Mouse (Mus musculus) olfactory bulb, adult 2 months (tissue): ENCODE data around the gene Capn2.

Source experiments
- CTCF ChIP-seq: fragments of 200-500 bp; IDR thresholded peaks from 2 replicates; pipeline ENCODE4 v1.5.1; 2012; ENCODE audit warnings: low read depth, mild to moderate bottlenecking, low read length, moderate library complexity; ENCODE audit not compliant: insufficient read depth
- POLR2A ChIP-seq: fragments of 200-500 bp; IDR thresholded peaks from 2 replicates; pipeline ENCODE4 v1.6.1; 2012; ENCODE audit warnings: mild to moderate bottlenecking, low read depth, low read length, moderate library complexity; ENCODE audit not compliant: insufficient read depth

DNA sequence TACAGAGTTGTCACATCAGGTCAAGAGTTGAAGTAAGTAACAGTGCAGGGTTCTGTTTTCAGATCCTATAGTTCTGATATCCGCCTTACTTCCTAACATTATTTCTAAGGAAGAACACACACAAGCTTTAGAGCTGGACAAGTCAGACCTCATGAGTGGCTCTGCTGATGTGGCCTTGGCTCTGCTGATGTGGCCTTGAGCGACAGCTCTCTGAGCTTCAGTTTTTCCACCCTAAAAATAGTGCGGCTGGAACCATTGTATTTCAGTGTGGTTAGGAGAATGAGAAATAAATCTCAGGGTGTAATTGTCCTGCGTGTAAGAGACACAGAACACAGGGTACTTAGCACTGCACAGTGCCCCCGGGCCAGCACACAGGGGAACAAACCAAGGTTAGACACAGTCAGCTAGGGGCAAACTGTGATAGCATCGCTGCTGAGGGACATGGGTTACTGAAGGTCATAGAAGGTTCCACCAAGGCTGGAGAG lies 48.0 kb upstream of the Capn2 start:
- TF ChIP-seq CTCF (no peak), POLR2A (no peak)
